Mouse (Mus musculus): Measurements from ENCODE around the gene Syk.
A peak's percentile ranks its signal among the peaks of the same experiment; 100 is the strongest.

The Syk gene

DNA sequence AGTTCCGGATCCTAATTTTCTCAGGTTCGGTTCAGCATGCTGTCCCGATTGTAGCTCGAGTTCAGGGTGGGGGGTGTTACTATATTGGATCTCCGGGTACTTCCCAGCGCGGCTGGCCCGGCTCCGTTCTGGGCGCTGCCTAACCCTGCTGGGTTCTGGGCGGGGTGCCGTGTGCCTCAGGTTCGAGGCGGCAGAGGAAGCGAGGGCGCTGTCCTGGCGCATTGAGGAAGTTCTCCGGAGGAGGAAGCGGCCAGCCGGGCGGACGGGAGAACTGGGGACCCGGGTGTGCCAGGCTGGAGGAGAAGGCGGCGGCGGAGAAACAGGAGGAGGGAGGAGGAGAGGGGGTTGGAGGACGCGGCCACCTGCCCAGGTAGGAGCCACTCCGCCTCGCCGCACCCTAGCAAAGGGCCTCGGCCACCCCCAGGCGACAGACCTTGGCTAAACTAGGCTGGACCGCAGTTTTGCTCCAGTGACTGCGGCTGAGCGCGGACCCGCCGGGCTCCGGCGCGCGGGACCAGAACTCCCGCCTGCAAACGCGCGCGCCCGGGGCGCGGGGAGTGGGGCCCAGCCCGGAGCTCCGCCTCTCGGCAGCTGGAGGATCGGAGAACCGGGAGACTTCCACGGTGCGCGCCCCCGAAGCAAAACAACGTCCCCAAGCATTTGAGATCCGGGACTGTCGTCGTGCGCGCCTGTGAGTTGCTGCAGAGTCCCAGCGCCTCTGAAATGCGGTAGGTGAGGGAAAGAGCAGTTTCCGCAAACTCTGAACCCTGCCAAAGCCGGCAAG lies at the start of gene Syk:
Gene Syk (plus strand): TSS at position 296 of the 784 bp plus-strand sequence.
- peak; percentile 57 for DNase-seq (ENCODE audit: low spot score)

- DNase-seq (ENCODE audit: low spot score), result no peak
These were observed 49.3 kb upstream of the Syk start for GRCm38 (mm10) chr13:52533644-52534043.

DNA sequence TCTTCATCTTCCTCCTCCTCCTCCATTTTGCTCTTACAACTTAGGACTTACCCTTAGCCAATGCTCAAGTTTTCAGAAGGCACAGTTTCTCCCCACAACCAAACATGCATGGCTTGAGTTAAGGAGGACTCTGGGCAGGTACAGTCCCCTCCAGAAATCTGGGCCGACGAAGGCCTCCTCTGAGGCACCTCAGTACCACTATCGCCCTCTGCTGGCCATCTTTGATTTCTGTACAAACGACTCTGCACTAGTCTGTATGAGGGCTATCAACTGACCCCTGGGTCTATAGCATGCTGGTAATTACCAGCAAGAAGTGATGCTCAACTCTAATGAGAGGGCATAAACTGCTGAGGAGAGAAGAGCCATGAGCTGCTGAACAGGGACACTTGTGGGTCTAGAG lies 47.4 kb upstream of the Syk start:
- no peak for DNase-seq (ENCODE audit: low spot score)

- no peak for DNase-seq (ENCODE audit: low spot score)
These were observed 45.0 kb upstream of the Syk start for GRCm38 (mm10) chr13:52537754-52538587.

GRCm38 (mm10) chr13:52538588-52539116 lies 44.3 kb upstream of the Syk start:
- DNase-seq (ENCODE audit: low spot score), result no peak

- DNase-seq (ENCODE audit: low spot score), result no peak
These were observed 43.5 kb upstream of the Syk start for GRCm38 (mm10) chr13:52539461-52539860.

- no peak for DNase-seq (ENCODE audit: low spot score)
These were observed 41.5 kb upstream of the Syk start for GRCm38 (mm10) chr13:52541385-52542035.

DNA sequence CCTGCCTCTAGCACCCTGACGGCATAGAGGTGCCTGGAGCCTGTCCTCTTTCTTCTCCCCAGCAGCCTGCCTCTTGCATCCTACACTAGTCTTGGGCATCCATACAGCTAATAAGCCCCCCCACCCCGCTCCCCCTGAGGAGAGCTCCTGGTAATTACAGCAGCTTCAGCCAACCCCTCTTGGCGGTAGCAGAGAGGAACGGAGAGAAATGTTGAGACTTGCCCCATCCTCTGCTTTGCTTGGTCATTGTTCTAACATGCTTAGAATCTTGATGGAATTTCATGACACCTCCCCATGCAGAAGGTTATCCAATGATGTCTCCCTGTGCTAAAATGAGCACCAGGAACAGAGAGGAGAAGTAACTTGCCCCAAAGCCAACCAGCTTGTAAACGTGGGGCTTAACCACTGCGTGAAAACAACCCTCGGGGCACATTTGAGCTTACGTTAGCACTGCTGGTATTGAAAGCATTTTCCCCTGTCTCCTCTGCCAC lies 40.9 kb upstream of the Syk start:
- no peak for DNase-seq (ENCODE audit: low spot score)

DNA sequence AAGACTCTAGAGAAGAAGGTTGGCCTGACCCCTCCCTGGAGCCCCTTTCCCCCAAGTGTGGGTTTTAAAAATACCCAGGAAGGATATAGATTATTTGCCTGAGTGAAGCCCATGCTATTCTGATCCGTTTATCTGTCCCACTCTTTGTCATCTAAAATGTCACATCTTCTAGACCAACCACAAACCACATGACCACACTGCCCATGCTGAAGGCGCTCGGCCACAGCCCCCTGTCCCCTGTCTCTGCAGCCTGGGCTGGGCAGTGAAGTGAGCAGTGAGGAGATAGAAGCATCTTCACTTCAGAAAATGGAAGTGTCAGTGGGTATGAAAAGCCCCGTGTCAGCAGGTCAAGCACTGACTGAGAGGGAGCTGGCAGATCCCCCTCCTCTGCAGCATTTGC lies 40.3 kb upstream of the Syk start:
- DNase-seq (ENCODE audit: low spot score), result no peak

DNA sequence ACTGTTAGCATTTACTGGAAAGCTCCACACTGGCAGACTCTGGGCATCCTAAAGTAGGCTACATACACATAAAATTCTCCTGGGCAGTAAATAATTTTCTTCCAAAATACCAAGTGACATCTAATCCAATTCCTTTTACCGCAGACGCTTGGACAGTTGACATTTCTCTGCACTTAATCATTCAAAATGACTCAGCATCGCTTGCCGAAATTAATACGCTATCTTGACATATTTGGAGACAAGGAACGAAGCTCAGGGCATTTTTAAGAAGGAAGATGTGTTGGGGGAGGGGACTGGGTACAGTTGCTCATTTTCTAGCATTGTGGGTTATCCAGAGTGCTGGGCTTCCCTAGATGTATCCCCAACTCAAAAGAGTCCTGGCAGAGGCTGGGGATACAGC lies 36.7 kb upstream of the Syk start:
- DNase-seq (ENCODE audit: low spot score), result no peak

- no peak for DNase-seq (ENCODE audit: low spot score)
These were observed 32.2 kb upstream of the Syk start for GRCm38 (mm10) chr13:52550690-52551193.

DNA sequence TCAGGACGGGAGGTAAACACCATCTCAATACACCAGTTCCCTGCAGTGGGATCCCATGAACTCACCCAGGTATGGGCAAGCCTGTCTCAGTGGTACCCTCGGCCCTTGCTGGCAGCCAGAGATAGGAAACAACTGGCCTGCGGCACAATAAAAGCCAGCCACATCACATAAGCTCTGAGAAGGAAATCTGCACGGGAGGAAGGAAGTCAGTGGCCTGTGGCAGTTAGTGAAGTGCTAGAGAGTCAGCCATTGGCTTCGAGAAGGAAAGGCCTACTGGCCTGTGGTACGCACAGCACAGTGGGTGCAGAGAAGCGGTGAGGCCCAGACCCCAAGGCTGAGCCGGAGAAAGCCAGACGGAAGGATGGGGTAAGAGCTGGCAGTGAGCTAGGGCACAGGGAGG lies 31.7 kb upstream of the Syk start:
- DNase-seq (ENCODE audit: low spot score), result no peak

GRCm38 (mm10) chr13:52552822-52553477 lies 30.0 kb upstream of the Syk start:
- no peak for DNase-seq (ENCODE audit: low spot score)

DNA sequence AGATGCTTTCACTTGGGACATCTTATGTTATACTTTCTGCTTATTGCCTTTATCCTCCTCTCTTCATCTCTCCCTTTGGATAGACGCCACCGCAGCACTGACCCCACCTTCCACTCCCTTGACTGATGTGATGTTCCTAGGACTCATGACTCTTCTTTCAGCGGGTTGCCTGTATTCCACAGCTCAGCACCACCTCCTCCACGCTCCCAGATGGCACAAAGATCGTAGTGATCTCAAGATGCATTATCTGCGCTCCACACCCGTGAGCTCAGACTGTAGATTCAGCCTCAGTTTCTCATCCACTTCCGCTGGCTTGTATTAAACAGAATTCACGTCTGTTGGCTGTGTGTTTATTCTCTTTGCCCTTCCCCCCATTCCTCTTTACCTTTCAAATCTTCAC lies 28.3 kb upstream of the Syk start:
- DNase-seq (ENCODE audit: low spot score), result no peak

DNA sequence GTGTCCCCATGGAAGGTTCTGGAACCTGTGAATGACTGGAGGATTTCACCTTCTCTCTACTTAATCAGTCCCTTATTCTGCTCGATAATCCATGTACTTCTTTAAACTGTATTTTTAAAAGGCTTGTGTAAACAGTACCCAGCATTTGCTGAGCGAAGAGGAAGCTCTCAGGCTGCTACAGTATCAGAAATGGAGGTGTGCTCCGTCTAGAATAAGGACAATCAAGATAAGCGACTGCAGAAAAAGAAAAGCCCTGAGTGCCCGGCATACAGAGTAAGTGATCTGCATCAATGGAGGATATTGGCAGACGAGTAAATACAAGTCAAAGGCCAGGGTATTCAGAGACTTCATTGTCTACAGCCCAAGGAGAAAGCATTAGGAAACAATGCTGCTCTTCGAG lies 25.6 kb upstream of the Syk start:
- no peak for DNase-seq (ENCODE audit: low spot score)

- no peak for DNase-seq (ENCODE audit: low spot score)
These were observed 21.4 kb upstream of the Syk start for GRCm38 (mm10) chr13:52561367-52562165.

DNA sequence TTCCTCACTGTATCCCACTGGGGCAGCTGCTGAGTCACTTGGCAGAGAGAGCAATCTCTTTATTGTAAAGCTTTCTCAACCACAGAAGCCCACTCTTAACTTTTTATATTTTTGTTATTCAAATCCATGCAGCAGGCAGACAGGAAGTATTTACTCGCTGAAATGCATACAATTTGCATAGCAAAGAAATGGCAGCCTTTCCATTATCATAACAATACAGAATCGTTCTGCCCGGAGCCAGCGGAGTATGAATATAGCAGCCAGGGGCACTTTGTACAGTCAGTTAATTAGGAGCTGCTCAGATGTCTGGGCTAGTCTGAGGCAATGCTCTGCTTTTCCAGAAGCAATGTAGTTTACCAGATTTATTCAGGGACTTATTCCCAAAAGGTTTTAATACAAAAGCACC lies 20.8 kb upstream of the Syk start:
- no peak for DNase-seq (ENCODE audit: low spot score)

DNA sequence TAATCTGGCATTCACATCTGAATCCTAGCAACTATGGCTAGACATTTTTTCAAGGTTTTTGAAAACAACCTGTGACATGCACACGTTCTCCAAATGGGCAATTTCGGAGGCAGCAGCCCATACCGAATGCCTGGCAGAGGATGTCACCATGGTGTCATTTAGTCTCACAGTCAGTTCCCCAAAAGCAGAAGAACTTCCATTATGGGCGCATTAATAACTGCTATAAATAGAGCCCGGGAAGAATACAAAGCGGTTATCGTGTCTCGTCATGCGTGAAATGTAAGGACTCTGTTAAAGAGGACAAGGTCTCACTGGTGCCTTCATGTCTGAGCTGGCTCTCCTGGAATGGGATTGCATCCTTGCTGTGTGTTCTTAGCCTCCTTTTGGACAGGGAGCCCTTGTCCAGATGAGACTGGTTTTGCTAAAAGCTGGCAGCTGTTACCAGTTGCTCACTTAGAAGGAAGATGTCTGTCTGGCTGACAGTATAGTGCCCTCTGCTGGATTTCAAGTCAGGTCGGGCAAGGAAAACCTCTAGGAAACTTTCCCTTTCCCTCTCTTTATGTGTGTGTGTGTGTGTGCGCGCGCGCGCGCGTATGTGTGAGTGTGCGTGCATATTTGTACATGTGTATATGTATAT lies 17.8 kb upstream of the Syk start:
- no peak for DNase-seq (ENCODE audit: low spot score)

- DNase-seq (ENCODE audit: low spot score), result no peak
These were observed 16.7 kb upstream of the Syk start for GRCm38 (mm10) chr13:52566188-52566760.

- no peak for DNase-seq (ENCODE audit: low spot score)
These were observed 16.2 kb upstream of the Syk start for GRCm38 (mm10) chr13:52566777-52567176.

All from yolk sac, embryonic 10.5 days (tissue).